Mouse (Mus musculus): Measurements from ENCODE around the gene Gm10570. TPM values are rescaled to one million over a fixed set of nuclear protein-coding genes. Genes with fewer than 3 reads are reported as not detected.

The Gm10570 gene
- total and polyA plus RNA-seq, 2 experiments from 2014 or later, result 2.8 TPM; not detected in 1

GRCm38 (mm10) chr4:130289824-130290223 is 18.6 kb downstream of the Gm10570 start:
- WGBS, result 69% methylated on average over 3 of the region's 3 CpGs
- Histone ChIP-seq H3K9ac (replicated peaks; ENCODE audit: low read depth, low read length) (no peak overlapping the region), H3K4me1 (ENCODE audit: control insufficient read depth, insufficient read depth) (no peaks in the 10 kb centered on the region), H3K9me3 (replicated peaks; ENCODE audit: control insufficient read depth, low read length) (no peaks in the 10 kb centered on the region), H3K27me3 (ENCODE audit: control insufficient read depth, insufficient read depth, low read length) (no peaks in the 10 kb centered on the region), H3K4me2 (ENCODE audit: low read depth, low read length) (no peak overlapping the region), H3K27ac (ENCODE audit: low read depth) (no peak overlapping the region), H3K36me3 (replicated peaks; ENCODE audit: control insufficient read depth, insufficient read depth, low read length) (no peaks in the 10 kb centered on the region), H3K4me3 (ENCODE audit: low read depth, low read length) (no peak overlapping the region)
- TF ChIP-seq CTCF (IDR thresholded peaks at IDR 0.05; ENCODE audit: low read depth), result no peak
- TF ChIP-seq EP300 (IDR thresholded peaks at IDR 0.05; ENCODE audit: low read depth), result no peak
- DNase-seq (ENCODE audit: low spot score) (no peak), ATAC-seq (ENCODE audit: insufficient read depth, low read depth) (no peak)

GRCm38 (mm10) chr4:130286531-130286930 is 21.9 kb downstream of the Gm10570 start:
- H3K27me3 ChIP-seq (ENCODE audit: control insufficient read depth, insufficient read depth, low read length), result no peaks in the 10 kb centered on the region
- TF ChIP-seq EP300 (IDR thresholded peaks at IDR 0.05; ENCODE audit: low read depth) (no peak), CTCF (IDR thresholded peaks at IDR 0.05; ENCODE audit: low read depth) (no peak)
- no peak for DNase-seq (ENCODE audit: low spot score)
- H3K4me1 ChIP-seq (ENCODE audit: control insufficient read depth, insufficient read depth), result no peaks in the 10 kb centered on the region
- H3K4me3 ChIP-seq (ENCODE audit: low read depth, low read length), result no peak overlapping the region
- no peak for ATAC-seq (ENCODE audit: insufficient read depth, low read depth)
- H3K9ac ChIP-seq (replicated peaks; ENCODE audit: low read depth, low read length), result no peak overlapping the region
- no peaks in the 10 kb centered on the region for H3K36me3 ChIP-seq (replicated peaks; ENCODE audit: control insufficient read depth, insufficient read depth, low read length)
- H3K4me2 ChIP-seq (ENCODE audit: low read depth, low read length), result no peak overlapping the region
- H3K27ac ChIP-seq (ENCODE audit: low read depth), result no peak overlapping the region
- H3K9me3 ChIP-seq (replicated peaks; ENCODE audit: control insufficient read depth, low read length), result no peaks in the 10 kb centered on the region
- WGBS, result 31% methylated on average over 3 of the region's 3 CpGs

GRCm38 (mm10) chr4:130283826-130284225 is 24.6 kb downstream of the Gm10570 start:
- no peak overlapping the region for H3K9ac ChIP-seq (replicated peaks; ENCODE audit: low read depth, low read length)
- ATAC-seq (ENCODE audit: insufficient read depth, low read depth), result no peak

GRCm38 (mm10) chr4:130282856-130283255 is 25.6 kb downstream of the Gm10570 start:
- H3K4me1 ChIP-seq (ENCODE audit: control insufficient read depth, insufficient read depth), result no peaks in the 10 kb centered on the region
- no peak overlapping the region for H3K4me3 ChIP-seq (ENCODE audit: low read depth, low read length)
- peaks cover 12% of the 10 kb centered on the region for H3K27me3 ChIP-seq (ENCODE audit: control insufficient read depth, insufficient read depth, low read length)
- no peaks in the 10 kb centered on the region for H3K36me3 ChIP-seq (replicated peaks; ENCODE audit: control insufficient read depth, insufficient read depth, low read length)
- no peak overlapping the region for H3K9ac ChIP-seq (replicated peaks; ENCODE audit: low read depth, low read length)
- 74% methylated on average over 5 of the region's 5 CpGs for WGBS
- no peak for ATAC-seq (ENCODE audit: insufficient read depth, low read depth)
- TF ChIP-seq CTCF (IDR thresholded peaks at IDR 0.05; ENCODE audit: low read depth), result no peak
- no peak for TF ChIP-seq EP300 (IDR thresholded peaks at IDR 0.05; ENCODE audit: low read depth)
- H3K9me3 ChIP-seq (replicated peaks; ENCODE audit: control insufficient read depth, low read length), result no peaks in the 10 kb centered on the region
- no peak overlapping the region for H3K27ac ChIP-seq (ENCODE audit: low read depth)
- DNase-seq (ENCODE audit: low spot score), result no peak
- H3K4me2 ChIP-seq (ENCODE audit: low read depth, low read length), result no peak overlapping the region

More at GRCm38 (mm10) chr4:130283826-130284225, 24.6 kb downstream of the Gm10570 start:
- Histone ChIP-seq H3K27me3 (ENCODE audit: control insufficient read depth, insufficient read depth, low read length) (peaks cover 7% of the 10 kb centered on the region; the same call in 1 of the 2 replicates), H3K9me3 (replicated peaks; ENCODE audit: control insufficient read depth, low read length) (no peaks in the 10 kb centered on the region), H3K4me2 (ENCODE audit: low read depth, low read length) (no peak overlapping the region), H3K4me1 (ENCODE audit: control insufficient read depth, insufficient read depth) (no peaks in the 10 kb centered on the region), H3K36me3 (replicated peaks; ENCODE audit: control insufficient read depth, insufficient read depth, low read length) (no peaks in the 10 kb centered on the region), H3K27ac (ENCODE audit: low read depth) (no peak overlapping the region), H3K4me3 (ENCODE audit: low read depth, low read length) (no peak overlapping the region)
- no peak for DNase-seq (ENCODE audit: low spot score)
- no peak for TF ChIP-seq CTCF (IDR thresholded peaks at IDR 0.05; ENCODE audit: low read depth)
- TF ChIP-seq EP300 (IDR thresholded peaks at IDR 0.05; ENCODE audit: low read depth), result no peak
- WGBS, result 63% methylated on average over 9 of the region's 9 CpGs

GRCm38 (mm10) chr4:130279105-130279504 is 29.4 kb downstream of the Gm10570 start, which contains the start of gene Serinc2:
Gene Serinc2, minus strand, starts transcription at chr4:130279205.
- Histone ChIP-seq H3K27ac (ENCODE audit: low read depth) (no peak within 1 kb of the TSS), H3K9me3 (replicated peaks; ENCODE audit: control insufficient read depth, low read length) (no peaks in the 10 kb centered on the region), H3K36me3 (replicated peaks; ENCODE audit: control insufficient read depth, insufficient read depth, low read length) (no peaks in the 10 kb centered on the region), H3K4me3 (ENCODE audit: low read depth, low read length) (no peak within 1 kb of the TSS), H3K9ac (replicated peaks; ENCODE audit: low read depth, low read length) (no peak within 1 kb of the TSS), H3K4me2 (ENCODE audit: low read depth, low read length) (no peak within 1 kb of the TSS), H3K27me3 (ENCODE audit: control insufficient read depth, insufficient read depth, low read length) (peaks cover 42% of the 10 kb centered on the region), H3K4me1 (ENCODE audit: control insufficient read depth, insufficient read depth) (peaks cover 9% of the 10 kb centered on the region; the same call in 1 of the 2 replicates)
- 55% methylated on average over 2 of the region's 2 CpGs for WGBS
- TF ChIP-seq CTCF (IDR thresholded peaks at IDR 0.05; ENCODE audit: low read depth), result no peak
- TF ChIP-seq EP300 (IDR thresholded peaks at IDR 0.05; ENCODE audit: low read depth), result no peak
- DNase-seq (ENCODE audit: low spot score) (no peak), ATAC-seq (ENCODE audit: insufficient read depth, low read depth) (no peak)

GRCm38 (mm10) chr4:130276573-130277176 is 31.8 kb downstream of the Gm10570 start:
- H3K9ac ChIP-seq (replicated peaks; ENCODE audit: low read depth, low read length), result no peak overlapping the region
- H3K4me1 ChIP-seq (ENCODE audit: control insufficient read depth, insufficient read depth), result peaks cover 9% of the 10 kb centered on the region; the same call in 1 of the 2 replicates
- no peak overlapping the region for H3K4me2 ChIP-seq (ENCODE audit: low read depth, low read length)
- DNase-seq (ENCODE audit: low spot score) (no peak), ATAC-seq (ENCODE audit: insufficient read depth, low read depth) (no peak)
- H3K4me3 ChIP-seq (ENCODE audit: low read depth, low read length), result no peak overlapping the region
- H3K27me3 ChIP-seq (ENCODE audit: control insufficient read depth, insufficient read depth, low read length), result peaks cover 66% of the 10 kb centered on the region
- 64% methylated on average over 7 of the region's 7 CpGs for WGBS
- no peaks in the 10 kb centered on the region for H3K36me3 ChIP-seq (replicated peaks; ENCODE audit: control insufficient read depth, insufficient read depth, low read length)
- no peak for TF ChIP-seq EP300 (IDR thresholded peaks at IDR 0.05; ENCODE audit: low read depth)
- TF ChIP-seq CTCF (IDR thresholded peaks at IDR 0.05; ENCODE audit: low read depth), result no peak
- no peak overlapping the region for H3K27ac ChIP-seq (ENCODE audit: low read depth)
- no peaks in the 10 kb centered on the region for H3K9me3 ChIP-seq (replicated peaks; ENCODE audit: control insufficient read depth, low read length)

Data from heart, postnatal 0 days (tissue).